Mouse (Mus musculus): ENCODE measurements around the gene Hirip3. TPM values are rescaled to one million over a fixed set of nuclear protein-coding genes. Genes with fewer than 3 reads are reported as not detected.

Gene Hirip3
- polyA plus RNA-seq, 1 experiment from 2014 or later, result 47.7 TPM

Other genes with a start within 250 kb of the Hirip3 start
- 2.1 and 2.5 TPM in 2 replicates for gene Nupr1, start 231.1 kb upstream of the Hirip3 start, polyA plus RNA-seq (2015; fragmentation: Nextera tagmentation; extraction: Ambion mirVana)
- gene Sgf29, start 212.7 kb upstream of the Hirip3 start, polyA plus RNA-seq (2015; fragmentation: Nextera tagmentation; extraction: Ambion mirVana), result 57.3 and 64.6 TPM in 2 replicates
- 0.46 and 0.68 TPM in 2 replicates for gene Sult1a1, start 185.5 kb upstream of the Hirip3 start, polyA plus RNA-seq (2015; fragmentation: Nextera tagmentation; extraction: Ambion mirVana)
- gene Bola2, start 166.6 kb upstream of the Hirip3 start, polyA plus RNA-seq (2015; fragmentation: Nextera tagmentation; extraction: Ambion mirVana), result 183 and 187 TPM in 2 replicates
- gene Slx1b, start 166.2 kb upstream of the Hirip3 start, polyA plus RNA-seq (2015; fragmentation: Nextera tagmentation; extraction: Ambion mirVana), result 16.6 TPM in 2 replicates
- gene Coro1a, start 154.2 kb upstream of the Hirip3 start, polyA plus RNA-seq (2015; fragmentation: Nextera tagmentation; extraction: Ambion mirVana), result 72.7 and 77.1 TPM in 2 replicates
- gene Mapk3, start 102.4 kb upstream of the Hirip3 start, polyA plus RNA-seq (2015; fragmentation: Nextera tagmentation; extraction: Ambion mirVana), result 75.3 and 78.3 TPM in 2 replicates
- gene Gdpd3, start 95.6 kb upstream of the Hirip3 start, polyA plus RNA-seq (2015; fragmentation: Nextera tagmentation; extraction: Ambion mirVana), result 1.7 and 2.8 TPM in 2 replicates
- gene Ypel3, start 85.0 kb upstream of the Hirip3 start, polyA plus RNA-seq (2015; fragmentation: Nextera tagmentation; extraction: Ambion mirVana), result 124 and 143 TPM in 2 replicates
- 0.43 and 0.55 TPM in 2 replicates for gene Tbx6, start 80.5 kb upstream of the Hirip3 start, polyA plus RNA-seq (2015; fragmentation: Nextera tagmentation; extraction: Ambion mirVana)
- gene Ppp4c, start 69.5 kb upstream of the Hirip3 start, polyA plus RNA-seq (2015; fragmentation: Nextera tagmentation; extraction: Ambion mirVana), result 246 and 258 TPM in 2 replicates
- 27.0 and 30.0 TPM in 2 replicates for gene Fam57b, start 64.3 kb upstream of the Hirip3 start, polyA plus RNA-seq (2015; fragmentation: Nextera tagmentation; extraction: Ambion mirVana)
- gene 4930451I11Rik, start 30.3 kb upstream of the Hirip3 start, polyA plus RNA-seq (2015; fragmentation: Nextera tagmentation; extraction: Ambion mirVana), result not detected in 2 replicates
- 4.1 and 4.2 TPM in 2 replicates for gene Doc2a, start 14.6 kb upstream of the Hirip3 start, polyA plus RNA-seq (2015; fragmentation: Nextera tagmentation; extraction: Ambion mirVana)
- gene Ino80e, start 405 bp downstream of the Hirip3 start, polyA plus RNA-seq (2015; fragmentation: Nextera tagmentation; extraction: Ambion mirVana), result 94.9 and 96.2 TPM in 2 replicates
- 51.9 and 60.0 TPM in 2 replicates for gene Taok2, start 22.7 kb downstream of the Hirip3 start, polyA plus RNA-seq (2015; fragmentation: Nextera tagmentation; extraction: Ambion mirVana)
- 30.5 and 35.3 TPM in 2 replicates for gene Tmem219, start 60.9 kb downstream of the Hirip3 start, polyA plus RNA-seq (2015; fragmentation: Nextera tagmentation; extraction: Ambion mirVana)
- gene Kctd13, start 66.9 kb downstream of the Hirip3 start, polyA plus RNA-seq (2015; fragmentation: Nextera tagmentation; extraction: Ambion mirVana), result 69.4 and 69.8 TPM in 2 replicates
- 2.5 and 5.1 TPM in 2 replicates for gene Asphd1, start 87.6 kb downstream of the Hirip3 start, polyA plus RNA-seq (2015; fragmentation: Nextera tagmentation; extraction: Ambion mirVana)
- 16.8 and 18.4 TPM in 2 replicates for gene Sez6l2, start 88.6 kb downstream of the Hirip3 start, polyA plus RNA-seq (2015; fragmentation: Nextera tagmentation; extraction: Ambion mirVana)
- gene Cdipt, start 113.9 kb downstream of the Hirip3 start, polyA plus RNA-seq (2015; fragmentation: Nextera tagmentation; extraction: Ambion mirVana), result 82.9 and 95.8 TPM in 2 replicates
- 0.42 and 1.2 TPM in 2 replicates for gene Cdiptos, start 114.1 kb downstream of the Hirip3 start, polyA plus RNA-seq (2015; fragmentation: Nextera tagmentation; extraction: Ambion mirVana)
- 2.5 and 3.2 TPM in 2 replicates for gene Mvp, start 152.6 kb downstream of the Hirip3 start, polyA plus RNA-seq (2015; fragmentation: Nextera tagmentation; extraction: Ambion mirVana)
- gene Pagr1b, start 154.5 kb downstream of the Hirip3 start, polyA plus RNA-seq (2015; fragmentation: Nextera tagmentation; extraction: Ambion mirVana), result 0.65 and 1.0 TPM in 2 replicates
- 41.7 and 74.5 TPM in 2 replicates for gene Pagr1a, start 155.4 kb downstream of the Hirip3 start, polyA plus RNA-seq (2015; fragmentation: Nextera tagmentation; extraction: Ambion mirVana)
- gene Gm42742, start 159.1 kb downstream of the Hirip3 start, polyA plus RNA-seq (2015; fragmentation: Nextera tagmentation; extraction: Ambion mirVana), result 41.1 and 88.0 TPM in 2 replicates
- gene Prrt2, start 159.2 kb downstream of the Hirip3 start, polyA plus RNA-seq (2015; fragmentation: Nextera tagmentation; extraction: Ambion mirVana), result 6.8 and 8.3 TPM in 2 replicates
- 63.9 and 65.8 TPM in 2 replicates for gene Maz, start 165.1 kb downstream of the Hirip3 start, polyA plus RNA-seq (2015; fragmentation: Nextera tagmentation; extraction: Ambion mirVana)
- gene Kif22, start 180.5 kb downstream of the Hirip3 start, polyA plus RNA-seq (2015; fragmentation: Nextera tagmentation; extraction: Ambion mirVana), result 135 and 143 TPM in 2 replicates
- gene Zg16, start 225.4 kb downstream of the Hirip3 start, polyA plus RNA-seq (2015; fragmentation: Nextera tagmentation; extraction: Ambion mirVana), result not detected in 2 replicates
- gene AI467606, start 229.4 kb downstream of the Hirip3 start, polyA plus RNA-seq (2015; fragmentation: Nextera tagmentation; extraction: Ambion mirVana), result 0.91 and 1.0 TPM in 2 replicates

Data from forebrain, embryonic 13.5 days (tissue).